Mouse (Mus musculus) R1 (cell line): ENCODE results near the gene Hoxc13.

Source experiments
- DNase-seq: peaks from one replicate; pipeline ENCODE4 v3.0.0-alpha.2; 2018; ENCODE audit warnings: low read depth, low spot score

Hoxc13 gene

GRCm38 (mm10) chr15:102921053-102922011 lies at the start of gene Hoxc13:
Gene Hoxc13, plus strand, starts transcription at chr15:102921103.
- peak; percentile 67 for DNase-seq

- peak; percentile 84 for DNase-seq
Observed at GRCm38 (mm10) chr15:102885803-102886202, 35.1 kb upstream of the Hoxc13 start.

DNA sequence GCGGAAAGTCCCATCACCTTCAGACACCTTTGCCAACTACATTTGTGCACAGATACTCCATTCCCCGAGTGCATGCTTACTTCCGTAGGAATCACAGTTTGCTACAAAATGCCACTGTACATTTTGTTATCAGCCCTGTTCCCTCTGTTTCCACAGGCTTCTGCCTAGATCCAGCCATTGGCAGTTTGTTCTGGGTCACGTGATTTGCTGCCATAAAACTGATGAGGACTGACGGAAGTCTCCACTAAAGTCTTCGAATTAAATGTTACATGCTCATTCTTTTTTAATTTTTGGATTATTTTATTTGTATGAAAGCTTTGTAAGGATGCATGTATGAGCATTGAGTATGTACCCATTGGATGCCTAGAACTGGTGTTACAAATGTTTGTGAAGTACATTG lies 25.8 kb upstream of the Hoxc13 start:
- no peak for DNase-seq

- no peak for DNase-seq
Observed at GRCm38 (mm10) chr15:102904946-102905345, 16.0 kb upstream of the Hoxc13 start.

DNA sequence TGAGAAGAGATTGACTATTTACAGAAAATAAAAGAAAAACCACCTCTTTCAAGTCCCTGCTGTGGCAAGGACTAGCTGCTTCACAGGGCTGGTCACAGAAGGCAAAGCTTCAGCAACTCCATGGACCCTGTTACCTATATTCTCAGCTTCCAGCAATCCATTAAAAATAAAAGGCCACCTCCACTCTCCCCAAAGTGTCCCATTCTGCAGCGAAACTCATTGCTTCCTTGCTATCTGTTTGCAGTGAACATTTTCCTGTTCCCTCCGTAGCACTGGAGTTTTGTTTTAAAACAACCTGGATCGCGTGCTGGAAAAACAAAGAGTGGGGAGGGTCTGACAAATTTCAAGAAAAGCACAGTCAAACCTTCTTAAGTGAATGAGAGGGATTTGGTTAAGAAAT lies 11.4 kb upstream of the Hoxc13 start:
- no peak for DNase-seq

DNA sequence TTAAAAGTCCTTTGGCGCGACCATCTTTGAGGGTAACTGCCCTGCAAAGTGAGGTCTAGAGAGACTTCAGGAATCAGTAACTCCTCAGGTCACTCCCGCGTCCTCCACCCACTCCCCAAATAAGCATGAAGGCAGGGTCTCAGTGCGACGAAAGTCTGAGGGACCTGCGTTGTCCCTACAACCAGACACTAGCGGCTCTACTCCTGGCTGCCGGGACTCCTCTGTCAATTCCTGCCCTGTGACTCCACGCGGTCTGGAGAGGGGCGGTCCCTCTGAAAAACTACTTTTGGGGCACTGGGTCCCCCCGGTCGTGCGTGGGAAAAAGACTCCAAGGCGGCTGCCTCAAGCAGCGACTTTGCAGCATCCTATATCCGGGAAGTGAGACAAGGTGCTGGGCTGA lies 10.9 kb upstream of the Hoxc13 start:
- DNase-seq: no peak

- DNase-seq: peak; percentile 46
Observed at GRCm38 (mm10) chr15:102910496-102911095, 10.3 kb upstream of the Hoxc13 start.

- DNase-seq: peak; percentile 23
Observed at GRCm38 (mm10) chr15:102913038-102913585, 7.8 kb upstream of the Hoxc13 start.

DNA sequence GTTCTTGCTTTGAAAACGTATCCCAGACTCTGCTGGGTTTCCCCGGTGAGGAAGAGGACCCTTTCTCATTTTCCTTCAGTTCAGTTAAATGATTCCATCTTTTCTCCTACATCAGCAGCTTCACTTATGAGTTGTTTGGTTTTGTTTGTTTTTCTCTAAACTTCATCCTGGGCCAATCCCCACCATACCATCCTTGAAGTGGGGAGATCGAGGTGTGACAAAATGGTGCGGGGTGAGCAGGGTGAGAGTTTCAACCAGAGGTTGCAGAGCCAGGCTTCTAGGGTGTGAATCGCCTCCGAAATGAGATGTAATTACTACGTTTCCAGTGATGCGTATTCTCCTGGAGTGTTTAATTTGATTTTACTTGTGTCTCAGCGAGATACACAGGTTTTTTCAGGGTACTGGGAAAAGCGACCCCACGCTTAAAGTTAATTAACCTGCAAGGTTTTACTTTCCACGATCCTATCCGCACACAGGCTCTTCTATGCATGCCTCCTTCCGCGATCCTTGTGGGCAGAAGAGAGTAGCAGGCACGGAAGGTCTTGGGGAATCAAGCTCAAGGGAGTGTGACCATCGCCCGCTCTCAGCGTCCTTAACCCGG lies 2.8 kb upstream of the Hoxc13 start:
- DNase-seq: no peak

DNA sequence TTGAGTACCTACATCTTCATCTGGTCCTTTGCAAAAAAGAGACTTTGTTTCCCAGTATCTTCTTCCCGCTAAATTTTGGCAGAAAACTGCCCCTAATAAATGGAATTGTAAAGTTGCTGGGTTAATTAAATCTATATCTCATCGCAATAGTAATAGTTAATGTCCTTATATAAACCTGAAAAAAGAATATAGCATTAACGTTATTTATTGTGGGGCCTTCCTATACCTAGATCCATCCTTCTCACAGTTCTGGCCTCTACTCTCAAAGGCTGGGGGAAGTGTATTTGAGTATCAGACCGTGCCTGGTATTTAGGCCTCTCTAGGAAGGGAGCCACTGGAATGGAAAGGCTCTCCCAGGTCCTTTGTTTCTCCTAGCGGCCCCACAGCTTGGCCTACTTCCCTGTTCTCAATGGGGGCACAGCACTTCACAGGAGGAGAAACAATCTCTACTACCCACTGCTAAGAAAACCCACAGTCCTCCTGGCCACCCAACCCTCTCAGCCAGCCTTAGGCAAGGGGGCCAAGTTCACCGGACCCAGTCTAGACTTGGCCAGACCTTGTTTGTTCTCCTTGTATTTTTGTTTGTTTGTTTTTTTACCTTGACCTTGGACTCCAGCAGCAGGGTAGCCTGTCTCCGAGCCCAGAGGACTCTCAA lies 2.2 kb upstream of the Hoxc13 start:
- no peak for DNase-seq

GRCm38 (mm10) chr15:102919336-102920180 lies 1.3 kb upstream of the Hoxc13 start:
- no peak for DNase-seq

DNA sequence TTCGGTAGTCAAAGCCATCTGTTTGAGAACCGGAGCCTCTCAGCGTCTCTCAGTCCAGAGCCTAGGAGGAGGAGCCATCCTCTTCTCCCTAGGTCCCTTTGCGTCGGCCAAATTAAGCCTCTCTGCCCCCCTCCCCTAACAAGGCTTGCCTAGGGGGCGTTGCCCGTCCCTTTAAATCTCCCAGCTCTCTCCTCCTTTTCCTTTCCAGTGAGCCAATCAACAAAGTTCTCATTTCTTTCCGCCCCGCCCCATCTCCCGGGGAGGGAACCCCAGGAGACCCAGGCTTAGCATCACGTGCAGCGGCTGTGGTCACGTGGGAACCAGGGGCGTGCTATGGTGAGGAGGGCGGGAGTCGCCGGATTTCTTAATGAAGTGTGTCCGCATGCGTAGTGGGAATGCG lies 284 bp upstream of the Hoxc13 start:
- peak; percentile 100 for DNase-seq

DNA sequence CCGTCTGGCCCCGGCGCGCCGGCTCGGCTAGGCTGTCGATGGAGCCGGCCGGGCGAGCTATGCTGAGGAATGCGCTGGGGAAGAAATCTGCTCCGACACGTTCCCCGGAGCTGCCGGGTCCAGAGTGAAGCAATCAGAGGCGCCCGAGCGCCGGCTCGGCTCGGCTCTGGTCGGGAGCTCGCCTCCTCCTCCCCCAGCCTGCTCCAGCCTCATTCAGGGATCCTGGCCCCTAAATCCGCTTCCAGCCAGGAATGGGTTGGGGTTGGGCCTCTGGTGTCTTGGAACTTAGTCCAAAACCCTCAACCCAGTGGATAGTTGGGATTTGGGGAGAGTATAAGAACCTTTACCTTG lies 1.1 kb downstream of the Hoxc13 start:
- DNase-seq: peak; percentile 63

DNA sequence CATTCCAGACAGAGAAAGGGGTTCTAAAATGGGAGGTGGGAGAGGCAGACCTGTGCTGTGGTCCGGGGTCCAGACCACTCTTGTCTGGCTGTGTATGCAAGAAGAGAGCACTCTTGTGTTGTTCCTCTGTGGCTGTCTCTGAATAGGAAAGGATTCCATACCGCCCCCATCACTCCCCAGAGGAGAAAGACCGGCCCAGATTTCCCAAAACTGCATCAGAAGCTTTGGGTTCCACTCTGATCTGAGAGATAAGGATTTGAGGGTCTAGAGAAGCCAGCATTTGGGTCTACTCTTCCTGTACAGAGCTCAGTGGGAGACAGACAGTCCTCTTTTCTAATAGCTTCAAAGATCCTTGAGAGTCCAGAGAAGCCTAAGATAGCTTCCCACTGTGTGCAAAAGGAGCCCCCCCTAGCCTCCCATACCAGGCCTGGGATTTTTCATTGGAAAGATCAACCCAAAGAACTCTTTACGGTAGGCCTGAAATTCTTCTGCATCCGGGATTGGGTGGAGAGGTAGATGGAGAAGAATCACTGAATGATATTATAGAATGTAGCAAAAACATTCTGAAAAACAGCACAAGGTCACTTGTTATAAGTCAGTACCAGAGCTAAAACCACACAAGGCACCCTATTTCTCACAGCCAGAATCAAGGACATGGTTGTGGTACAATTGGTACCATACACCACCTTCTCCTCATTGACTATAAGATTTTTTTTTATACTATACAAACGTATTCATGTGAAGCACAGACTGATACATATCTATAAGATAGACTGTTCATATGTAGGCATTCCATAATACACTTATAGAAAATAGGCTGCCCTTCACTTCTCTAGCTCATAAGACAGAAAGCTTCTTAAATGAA lies 2.0 kb downstream of the Hoxc13 start:
- no peak for DNase-seq

DNA sequence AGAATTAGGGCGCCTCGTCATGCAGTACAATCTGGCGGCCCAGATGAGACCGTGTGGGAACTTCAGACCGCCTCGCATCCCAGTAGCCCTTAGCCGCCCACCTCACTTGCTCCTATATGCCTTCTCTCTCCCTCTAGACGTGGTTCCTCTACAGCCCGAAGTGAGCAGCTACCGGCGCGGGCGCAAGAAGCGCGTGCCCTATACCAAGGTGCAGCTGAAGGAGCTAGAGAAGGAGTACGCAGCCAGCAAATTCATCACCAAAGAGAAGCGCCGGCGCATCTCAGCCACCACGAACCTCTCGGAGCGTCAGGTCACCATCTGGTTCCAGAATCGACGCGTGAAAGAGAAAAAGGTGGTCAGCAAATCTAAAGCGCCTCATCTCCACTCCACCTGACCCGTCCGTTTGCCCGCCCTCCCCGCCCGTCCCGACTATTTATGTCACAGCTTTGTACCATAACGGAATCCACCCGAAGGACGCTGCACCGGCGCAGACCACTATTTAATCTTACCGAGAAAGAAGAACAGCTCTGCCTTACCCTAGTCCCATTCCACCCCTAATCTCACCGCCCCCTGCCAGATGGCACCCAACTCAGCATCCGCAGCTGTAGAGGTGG lies 6.2 kb downstream of the Hoxc13 start:
- no peak for DNase-seq

DNA sequence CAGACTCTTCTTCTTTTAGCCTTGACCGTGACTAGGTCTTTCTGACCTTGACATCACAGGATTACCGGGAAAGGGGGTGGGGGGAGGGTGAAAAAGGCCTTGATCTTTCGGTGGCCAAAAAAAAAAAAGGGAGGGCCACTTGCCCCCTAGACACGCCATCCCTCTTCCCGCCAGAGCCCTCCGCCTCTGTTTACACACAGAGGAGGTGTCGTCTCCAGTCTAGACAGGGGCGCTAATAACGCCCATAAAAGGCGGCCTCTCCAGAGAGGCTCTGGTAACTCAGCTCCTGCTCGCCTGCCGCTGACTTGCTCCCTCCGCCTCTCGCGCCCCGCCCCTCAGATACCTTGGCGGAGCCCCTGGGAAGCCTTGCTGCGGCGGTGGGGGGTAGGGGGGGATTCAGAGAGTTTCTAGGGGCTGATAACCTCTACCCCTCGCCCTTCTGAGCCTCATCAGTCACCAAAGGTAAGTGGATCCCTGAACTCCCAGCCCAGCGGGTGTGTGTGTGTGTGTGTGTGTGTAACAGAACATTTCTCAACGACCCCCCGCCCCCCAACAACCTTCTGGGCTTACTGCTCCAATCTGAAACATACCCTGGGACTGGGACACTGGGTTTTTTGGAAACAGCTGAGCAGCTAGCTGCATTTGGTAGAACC lies 10.9 kb downstream of the Hoxc13 start:
- DNase-seq: peak; percentile 92

GRCm38 (mm10) chr15:102934438-102934837 lies 13.5 kb downstream of the Hoxc13 start:
- DNase-seq: no peak

DNA sequence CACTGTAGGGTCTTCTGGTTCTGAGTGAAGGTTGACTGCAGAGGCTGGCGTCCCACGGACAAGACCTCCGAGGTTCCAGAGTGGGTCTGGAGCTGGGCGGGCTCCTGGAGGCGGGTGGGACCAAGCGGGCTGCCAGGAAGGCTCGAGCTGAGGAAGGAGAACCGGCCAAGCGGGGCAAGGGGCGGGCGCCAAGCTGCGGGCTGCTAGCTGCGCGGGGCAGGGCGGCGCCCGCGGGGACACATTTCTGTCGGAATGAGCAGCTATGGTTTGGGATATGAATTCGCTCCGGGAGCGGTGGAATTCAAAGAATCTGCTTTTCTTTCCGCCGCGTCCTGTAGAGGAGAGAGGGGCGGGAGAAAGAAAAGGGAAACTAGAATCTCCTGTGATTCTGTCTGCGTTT lies 14.0 kb downstream of the Hoxc13 start:
- DNase-seq: peak; percentile 83
